Mouse (Mus musculus) embryonic facial prominence, embryonic 14.5 days (tissue): ENCODE measurements at regions not wholly inside any gene's neighbourhood (a gene's known extent, or its start where the extent isn't known, plus 50 kb on each side); places are given as distances from the start of the nearest gene placed in this dataset.

Experiments
- ATAC-seq: fragments of 200-750 bp; cut with Nextera tagmentation; 2 replicates; pipeline ENCODE4 v1.8.0; 2017; ENCODE audit warnings: low read depth, moderate number of reproducible peaks, moderate TSS enrichment
- DNase-seq: peaks from one replicate; pipeline ENCODE4 v3.0.0-alpha.2; 2015; ENCODE audit warnings: low spot score
- H3K27ac ChIP-seq: fragments of 300-500 bp; sonication (generic); replicated peaks from 2 replicates; pipeline ENCODE4 v1.5.1; 2014; ENCODE audit warnings: low read depth, mild to moderate bottlenecking, low read length, moderate library complexity
- H3K27me3 ChIP-seq: fragments of 300-500 bp; sonication (generic); replicated peaks from 2 replicates; pipeline ENCODE4 v1.6.1; 2014; ENCODE audit warnings: low read length; ENCODE audit not compliant: control insufficient read depth, insufficient read depth
- H3K36me3 ChIP-seq: fragments of 300-500 bp; sonication (generic); 2 replicates; pipeline ENCODE4 v1.6.1; 2014; ENCODE audit warnings: low read length, mixed read lengths; ENCODE audit not compliant: control insufficient read depth, insufficient read depth
- H3K4me1 ChIP-seq: fragments of 300-500 bp; sonication (generic); 2 replicates; pipeline ENCODE4 v1.6.1; 2014; ENCODE audit warnings: antibody characterized with exemption, low read length; ENCODE audit not compliant: control insufficient read depth, insufficient read depth
- H3K4me2 ChIP-seq: fragments of 300-500 bp; sonication (generic); 2 replicates; pipeline ENCODE4 v1.6.1; 2014; ENCODE audit warnings: low read depth, mild to moderate bottlenecking, low read length, moderate library complexity, mixed read lengths
- H3K4me3 ChIP-seq: fragments of 300-500 bp; sonication (generic); 2 replicates; pipeline ENCODE4 v1.5.1; 2014; ENCODE audit warnings: low read depth, mild to moderate bottlenecking, low read length
- H3K9ac ChIP-seq: fragments of 300-500 bp; sonication (generic); 2 replicates; pipeline ENCODE4 v1.6.1; 2014; ENCODE audit warnings: low read depth, mild to moderate bottlenecking, low read length, moderate library complexity, mixed read lengths
- H3K9me3 ChIP-seq: fragments of 300-500 bp; sonication (generic); 2 replicates; pipeline ENCODE4 v1.6.1; 2016; ENCODE audit warnings: low read length; ENCODE audit not compliant: control insufficient read depth
- WGBS: fragments of 180-500 bp; shearing (Covaris S2); extraction: QIAGEN DNeasy Blood & Tissue Kit; methylation state at CpG from one replicate; pipeline ENCODE4 v1.1.7; 2014; 5-methylcytosine and 5-hydroxymethylcytosine counted together

DNA sequence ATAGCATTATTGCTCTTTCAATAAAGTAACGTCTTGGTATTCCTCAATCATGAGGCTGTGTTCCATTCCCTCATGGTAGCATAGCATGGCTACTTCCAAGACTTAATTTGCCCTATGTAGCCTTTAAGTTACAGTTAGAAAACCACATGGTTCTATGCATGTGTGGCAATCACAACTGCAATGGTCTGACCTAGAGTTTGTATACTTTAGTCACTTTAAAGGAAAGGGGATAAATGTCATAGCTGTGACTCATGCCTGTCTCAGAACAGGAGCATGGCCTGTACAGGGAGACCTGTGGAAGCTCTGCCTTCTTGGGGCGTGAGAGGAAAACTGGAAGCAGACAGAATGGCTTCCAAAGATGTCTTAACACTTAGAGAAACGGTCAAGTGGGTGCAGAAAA lies 103.4 kb upstream of the Ccn2 start:
- no peak for DNase-seq
- Histone ChIP-seq H3K9me3 (no peaks in the 10 kb centered on the region), H3K4me3 (no peak overlapping the region), H3K27me3 (no peaks in the 10 kb centered on the region), H3K4me2 (no peak overlapping the region), H3K27ac (no peak overlapping the region), H3K36me3 (no peaks in the 10 kb centered on the region), H3K4me1 (peaks cover 9% of the 10 kb centered on the region; the same call in 1 of the 2 replicates), H3K9ac (no peak overlapping the region)
- 87% methylated on average over 3 of the region's 3 CpGs for WGBS
- no peak for ATAC-seq

DNA sequence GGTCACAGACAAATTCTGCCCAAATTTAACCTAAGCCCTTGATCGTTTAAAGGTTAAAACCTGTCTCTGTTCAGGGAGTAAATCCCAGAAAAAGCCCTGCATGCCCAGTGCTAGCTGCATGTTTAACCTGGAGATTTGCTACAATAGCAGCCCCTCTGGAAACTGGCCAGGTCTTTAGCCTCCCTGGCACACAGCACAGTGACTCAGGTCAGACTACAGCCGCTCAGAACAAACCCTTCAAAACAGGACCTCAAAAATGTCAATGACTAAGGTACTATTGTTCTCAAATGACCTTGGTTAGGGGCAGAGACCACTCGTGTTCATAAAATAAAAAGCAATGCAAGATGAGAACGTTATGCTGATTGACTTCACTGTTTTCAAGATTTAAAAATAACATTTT lies 101.8 kb upstream of the Ccn2 start:
- Histone ChIP-seq H3K4me3 (no peak overlapping the region), H3K36me3 (no peaks in the 10 kb centered on the region), H3K9me3 (no peaks in the 10 kb centered on the region), H3K27me3 (no peaks in the 10 kb centered on the region), H3K4me2 (no peak overlapping the region), H3K9ac (no peak overlapping the region), H3K4me1 (peaks cover 9% of the 10 kb centered on the region; the same call in 1 of the 2 replicates), H3K27ac (no peak overlapping the region)
- 0 out of 2 replicates have a peak, but pooled peaks have one; percentile 26 for ATAC-seq
- 49% methylated on average over 4 of the region's 4 CpGs for WGBS
- peak; percentile 38 for DNase-seq

DNA sequence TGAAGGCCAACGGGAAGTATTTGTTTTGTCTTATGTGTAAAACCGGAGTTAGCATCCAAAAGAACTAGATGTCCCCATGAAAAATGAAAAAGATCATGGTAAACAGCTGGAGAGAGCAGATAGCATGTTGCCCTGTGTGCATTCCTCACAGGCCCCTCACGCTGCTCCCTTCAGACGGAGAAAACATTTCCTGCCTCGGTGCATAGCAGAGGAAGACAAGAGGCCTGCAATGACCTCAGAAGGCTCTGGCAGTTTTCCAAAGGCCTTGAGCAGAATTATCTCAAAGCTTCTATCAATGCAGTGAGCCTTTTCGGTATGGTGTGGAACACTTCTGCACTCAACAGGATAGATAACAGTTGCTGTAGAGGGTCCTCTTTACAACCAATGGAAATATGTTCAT lies 101.3 kb upstream of the Ccn2 start:
- Histone ChIP-seq H3K9me3 (no peaks in the 10 kb centered on the region), H3K36me3 (no peaks in the 10 kb centered on the region), H3K27me3 (no peaks in the 10 kb centered on the region), H3K4me3 (no peak overlapping the region), H3K27ac (no peak overlapping the region), H3K4me1 (peaks cover 9% of the 10 kb centered on the region; the same call in 1 of the 2 replicates), H3K9ac (no peak overlapping the region), H3K4me2 (no peak overlapping the region)
- ATAC-seq (peak; percentile 41; the same call in 1 of the 2 replicates), DNase-seq (peak; percentile 84)
- WGBS = 39% methylated on average over 6 of the region's 6 CpGs

DNA sequence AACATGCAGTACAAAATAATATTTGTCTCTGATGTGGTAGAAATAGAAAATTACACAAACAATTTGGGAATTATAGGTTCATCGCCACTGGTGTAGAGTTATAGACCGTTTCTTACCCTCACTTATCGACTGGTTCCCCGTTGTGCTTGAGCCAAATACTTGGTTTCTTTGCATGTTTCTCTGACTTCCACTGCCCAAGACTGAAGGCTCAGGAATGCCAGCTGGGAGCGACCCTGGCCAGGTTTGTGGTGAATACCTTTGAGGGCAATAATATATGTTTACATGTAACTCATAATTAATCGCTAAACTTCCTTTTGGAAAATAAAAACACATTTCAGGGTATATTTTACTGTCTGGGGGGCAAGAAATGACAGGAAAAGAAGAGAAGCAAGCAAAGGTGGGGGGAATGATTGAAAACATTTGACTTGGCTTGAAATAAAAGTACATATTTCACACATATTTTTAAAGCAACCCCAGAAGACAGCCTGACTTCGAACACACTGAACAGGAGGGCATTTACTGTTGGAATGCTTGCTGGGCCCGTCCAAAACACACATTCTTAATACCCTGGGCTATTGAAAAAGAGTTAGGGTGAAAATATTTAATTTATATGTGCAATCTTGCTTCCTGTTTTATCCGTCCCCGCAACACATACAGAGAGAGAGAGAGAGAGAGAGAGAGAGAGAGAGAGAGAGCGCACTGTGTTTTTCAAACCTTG lies 75.3 kb upstream of the Ccn2 start:
- Histone ChIP-seq H3K4me2 (no peak overlapping the region), H3K36me3 (no peaks in the 10 kb centered on the region), H3K27ac (0 out of 2 replicates have a peak overlapping the region, but pooled peaks have one; percentile 52), H3K4me3 (no peak overlapping the region), H3K4me1 (peaks cover 8% of the 10 kb centered on the region; the same call in 1 of the 2 replicates), H3K27me3 (no peaks in the 10 kb centered on the region), H3K9ac (no peak overlapping the region), H3K9me3 (no peaks in the 10 kb centered on the region)
- DNase-seq = peak; percentile 64
- WGBS = 60% methylated on average over 11 of the region's 11 CpGs
- peak; percentile 53; the same call in 1 of the 2 replicates for ATAC-seq

DNA sequence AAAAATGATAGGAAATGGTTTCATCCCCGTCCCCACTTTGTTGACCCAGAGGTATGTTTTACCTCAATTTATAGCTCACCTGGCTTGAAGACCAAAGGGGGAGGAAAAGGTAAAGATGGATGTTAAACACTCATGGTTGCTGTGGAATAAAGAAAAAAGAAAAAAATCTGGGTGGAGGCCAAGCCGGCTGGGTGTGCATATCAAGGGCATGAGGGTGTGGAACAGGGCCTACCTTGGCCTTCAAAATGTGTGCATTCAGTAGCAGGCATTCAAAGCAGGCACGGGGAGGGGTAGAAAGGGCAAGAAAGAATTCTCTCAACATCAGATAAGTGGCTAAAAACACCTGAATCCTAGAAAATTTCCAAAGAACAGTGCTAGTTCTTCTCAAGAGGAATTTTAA lies 74.7 kb upstream of the Ccn2 start:
- H3K4me1 ChIP-seq = peaks cover 8% of the 10 kb centered on the region; the same call in 1 of the 2 replicates
- no peak overlapping the region for H3K4me3 ChIP-seq
- 61% methylated on average over 3 of the region's 3 CpGs for WGBS
- 0 out of 2 replicates have a peak overlapping the region, but pooled peaks have one; percentile 52 for H3K27ac ChIP-seq
- H3K4me2 ChIP-seq = no peak overlapping the region
- no peaks in the 10 kb centered on the region for H3K36me3 ChIP-seq
- H3K9me3 ChIP-seq = no peaks in the 10 kb centered on the region
- H3K27me3 ChIP-seq = no peaks in the 10 kb centered on the region
- no peak overlapping the region for H3K9ac ChIP-seq
- peak; percentile 45 for DNase-seq
- 0 out of 2 replicates have a peak, but pooled peaks have one; percentile 41 for ATAC-seq

DNA sequence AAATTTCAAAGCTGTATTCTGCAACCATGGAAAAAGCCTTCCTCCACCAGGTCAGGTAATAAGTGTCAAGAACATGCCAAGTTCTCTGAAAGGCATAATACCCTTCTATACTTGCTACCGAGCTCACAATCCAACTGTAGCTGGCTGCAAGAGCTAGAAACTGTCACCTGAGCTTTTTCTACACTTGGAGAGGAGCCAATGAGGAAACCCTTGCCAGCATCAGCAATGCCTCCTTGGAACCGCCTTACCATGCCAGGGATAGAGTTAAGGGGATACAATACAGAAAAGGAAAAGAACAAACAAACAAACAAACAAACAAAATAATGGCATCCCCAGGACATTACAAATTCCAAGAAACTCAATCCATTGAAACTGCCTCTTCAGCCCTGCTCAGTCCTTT lies 62.5 kb upstream of the Ccn2 start:
- no peaks in the 10 kb centered on the region for H3K27me3 ChIP-seq
- no peak overlapping the region for H3K4me2 ChIP-seq
- no peaks in the 10 kb centered on the region for H3K9me3 ChIP-seq
- 70% methylated on average over 2 of the region's 2 CpGs for WGBS
- peak; percentile 9; the same call in 1 of the 2 replicates for ATAC-seq
- H3K9ac ChIP-seq = no peak overlapping the region
- peaks cover 4% of the 10 kb centered on the region; the same call in 1 of the 2 replicates for H3K4me1 ChIP-seq
- H3K36me3 ChIP-seq = no peaks in the 10 kb centered on the region
- peak; percentile 48 for DNase-seq
- H3K4me3 ChIP-seq = no peak overlapping the region
- H3K27ac ChIP-seq = no peak overlapping the region

DNA sequence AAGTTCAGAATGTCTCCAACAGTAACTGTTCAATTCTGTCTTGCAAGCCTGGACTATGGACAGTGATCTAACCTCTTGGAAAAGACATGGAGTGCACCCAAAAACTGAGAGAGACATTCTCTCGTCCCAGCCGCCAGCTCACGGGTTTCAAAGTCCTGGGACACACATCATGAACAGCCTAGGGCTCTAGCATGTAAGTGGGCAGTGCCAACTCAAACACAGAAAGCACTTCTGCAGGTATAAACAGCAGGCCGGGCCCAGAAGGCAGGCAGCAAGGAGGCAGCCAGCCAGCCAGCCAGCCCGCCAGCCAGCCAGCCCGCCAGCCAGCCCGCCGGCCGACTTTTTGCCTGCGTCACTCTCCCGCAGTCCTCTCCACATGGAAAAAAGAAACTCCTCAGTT lies 60.3 kb upstream of the Ccn2 start:
- 80% methylated on average over 11 of the region's 11 CpGs for WGBS
- peak overlapping the region; percentile 33 for H3K27ac ChIP-seq
- ATAC-seq = no peak

DNA sequence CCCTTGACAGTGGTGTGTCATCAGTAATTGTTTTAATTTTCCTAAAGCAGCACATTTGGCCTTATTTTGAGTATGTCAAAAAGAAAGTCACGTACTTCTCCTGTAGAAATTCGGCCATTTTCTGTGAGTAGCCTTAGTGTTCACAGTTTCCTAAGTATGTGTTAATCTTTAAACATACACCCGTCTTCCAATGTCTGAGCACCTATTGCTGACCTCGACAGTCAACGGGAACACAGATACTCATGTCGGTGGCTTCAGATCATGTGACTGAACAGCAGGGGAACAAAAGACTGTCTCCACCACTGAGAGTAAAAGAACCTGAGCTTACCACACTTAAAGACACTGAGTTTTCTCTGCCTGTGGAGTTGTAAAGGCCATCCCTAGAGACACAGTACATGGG lies 59.8 kb upstream of the Ccn2 start:
- Histone ChIP-seq H3K4me1 (peaks cover 4% of the 10 kb centered on the region; the same call in 1 of the 2 replicates), H3K36me3 (no peaks in the 10 kb centered on the region), H3K27ac (no peak overlapping the region), H3K4me2 (no peak overlapping the region), H3K27me3 (no peaks in the 10 kb centered on the region), H3K9me3 (no peaks in the 10 kb centered on the region), H3K4me3 (no peak overlapping the region), H3K9ac (no peak overlapping the region)
- no peak for ATAC-seq
- no peak for DNase-seq
- 85% methylated on average over 6 of the region's 6 CpGs for WGBS

More for the DNA sequence above, 60.3 kb upstream of the Ccn2 start:
- H3K4me3 ChIP-seq = no peak overlapping the region
- no peaks in the 10 kb centered on the region for H3K9me3 ChIP-seq
- H3K9ac ChIP-seq = no peak overlapping the region
- peaks cover 4% of the 10 kb centered on the region; the same call in 1 of the 2 replicates for H3K4me1 ChIP-seq
- DNase-seq = no peak
- no peak overlapping the region for H3K4me2 ChIP-seq
- no peaks in the 10 kb centered on the region for H3K36me3 ChIP-seq
- no peaks in the 10 kb centered on the region for H3K27me3 ChIP-seq

DNA sequence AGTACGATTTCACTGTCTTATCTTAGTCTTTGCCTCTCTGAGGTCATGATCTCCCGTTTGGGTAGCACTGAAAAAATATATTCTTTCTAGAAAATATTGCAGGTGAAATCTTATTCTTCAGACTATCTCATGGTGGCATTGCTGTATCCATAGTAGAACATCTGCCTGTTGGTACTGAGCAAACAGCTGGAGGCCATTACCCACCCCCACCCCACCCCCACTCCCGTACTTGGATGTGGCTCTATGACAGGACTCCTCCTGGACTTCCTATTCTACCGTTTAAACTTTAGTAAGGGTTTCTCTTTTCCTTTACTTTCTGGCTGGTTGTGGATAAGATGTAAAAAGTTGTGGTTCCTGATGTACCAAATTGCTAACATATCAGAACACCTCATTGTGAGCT lies 53.3 kb upstream of the Ccn2 start:
- WGBS = 60% methylated on average over 4 of the region's 4 CpGs
- no peaks in the 10 kb centered on the region for H3K27me3 ChIP-seq

More for the DNA sequence above, 53.3 kb upstream of the Ccn2 start:
- ATAC-seq (no peak), DNase-seq (no peak)
- H3K27ac ChIP-seq = no peak overlapping the region
- H3K36me3 ChIP-seq = no peaks in the 10 kb centered on the region
- H3K4me3 ChIP-seq = no peak overlapping the region
- H3K9me3 ChIP-seq = no peaks in the 10 kb centered on the region
- no peaks in the 10 kb centered on the region for H3K4me1 ChIP-seq
- no peak overlapping the region for H3K9ac ChIP-seq
- H3K4me2 ChIP-seq = no peak overlapping the region
